Mouse (Mus musculus) adrenal gland, postnatal 4 days (tissue): ENCODE measurements at regions not wholly inside any gene's neighbourhood (a gene's known extent, or its start where the extent isn't known, plus 50 kb on each side); places are given as distances from the start of the nearest gene placed in this dataset.

Experiments
- DNase-seq, 2 experiments: peaks; one replicate each; pipeline ENCODE4 v3.0.0; 2021 to 2022; ENCODE audit warnings: low spot score in 2 of 2, mixed read lengths in 2 of 2

DNA sequence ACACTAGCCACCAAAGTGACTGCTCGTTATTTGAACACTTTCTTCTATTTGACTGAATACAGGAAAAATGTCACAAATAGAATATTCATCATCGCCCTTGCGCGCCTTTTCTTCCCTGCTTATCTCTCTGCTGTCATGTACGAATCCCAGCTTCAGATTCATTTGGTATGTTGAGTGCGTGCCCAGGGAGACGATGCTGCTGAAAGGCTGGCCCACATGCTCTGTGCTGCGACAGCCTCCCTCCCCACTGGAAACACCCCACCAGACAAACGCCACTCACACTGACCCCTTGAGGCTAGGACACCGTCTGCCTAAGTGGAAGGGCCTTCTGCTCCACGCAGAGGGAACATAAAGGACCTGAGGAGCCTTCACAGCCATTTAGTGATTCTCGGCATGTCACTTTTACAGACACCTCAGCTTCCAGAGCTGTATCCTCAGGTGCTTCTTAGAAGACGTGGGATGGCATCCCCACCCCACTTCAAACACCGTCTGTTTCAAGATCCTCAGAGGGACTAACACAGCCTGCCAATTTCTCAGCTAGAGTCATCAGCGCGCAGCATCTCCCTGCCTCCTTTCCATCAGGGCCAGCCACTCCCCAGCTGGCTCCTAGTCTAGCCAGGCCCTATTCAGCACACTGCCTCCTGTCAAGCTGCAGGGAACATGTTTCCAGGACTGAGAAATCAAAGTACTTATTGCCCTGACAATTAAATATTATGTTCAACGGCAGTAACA lies 396.6 kb downstream of the Bcor start:
- DNase-seq: no peak

DNA sequence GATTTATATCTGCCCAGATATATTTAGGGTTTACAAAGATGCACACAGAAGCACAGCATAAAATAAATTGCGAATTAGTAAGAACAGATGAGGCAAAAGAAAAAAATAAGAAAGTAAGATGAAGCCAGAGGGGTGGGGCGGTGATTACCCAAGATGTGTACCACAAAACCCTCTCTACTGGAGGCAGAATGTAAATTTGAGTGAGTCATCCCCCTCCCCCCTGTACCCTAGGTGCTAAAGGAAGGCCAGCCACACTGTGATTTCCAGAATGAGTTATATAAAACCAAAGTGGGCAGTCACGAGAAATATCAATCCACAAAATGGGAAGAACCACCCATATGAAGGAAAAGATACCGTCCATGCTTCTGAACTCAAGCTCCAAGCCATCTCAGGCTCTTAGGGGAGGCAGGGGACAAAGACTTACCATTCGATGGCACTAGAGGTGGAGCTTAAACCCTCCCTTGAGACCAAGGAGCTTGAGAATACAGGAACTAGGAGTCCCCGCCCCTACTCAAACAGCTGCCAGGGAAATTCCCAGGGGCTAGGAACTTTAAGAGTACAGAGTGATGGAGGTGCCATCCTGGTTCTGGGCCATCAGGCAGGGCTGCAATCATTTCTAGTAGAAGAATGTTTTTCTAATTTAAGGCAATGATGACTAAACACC lies 383.8 kb downstream of the Bcor start:
- DNase-seq: no peak

DNA sequence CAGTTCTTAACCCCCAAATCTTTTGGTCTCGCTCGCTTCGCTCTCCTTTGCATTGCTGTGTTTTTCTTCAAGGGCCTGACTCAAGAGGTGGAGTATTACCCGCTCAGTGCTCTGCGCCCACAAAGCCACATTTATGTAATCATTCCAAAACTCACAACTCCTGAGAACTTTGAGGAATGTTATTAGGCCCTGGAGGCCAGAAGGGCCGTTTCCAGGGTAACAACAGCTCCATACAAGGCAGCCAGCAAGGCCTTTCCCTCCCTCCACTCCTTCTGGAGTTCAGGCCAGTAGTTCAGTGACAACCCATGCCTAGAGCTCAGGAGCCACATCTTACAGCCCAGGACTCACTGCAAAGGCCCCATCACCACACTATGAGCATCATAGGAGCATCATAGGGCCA lies 365.1 kb downstream of the Bcor start:
- DNase-seq: no peak

GRCm38 (mm10) chrX:11797870-11798269 lies 362.3 kb downstream of the Bcor start:
- DNase-seq: no peak

DNA sequence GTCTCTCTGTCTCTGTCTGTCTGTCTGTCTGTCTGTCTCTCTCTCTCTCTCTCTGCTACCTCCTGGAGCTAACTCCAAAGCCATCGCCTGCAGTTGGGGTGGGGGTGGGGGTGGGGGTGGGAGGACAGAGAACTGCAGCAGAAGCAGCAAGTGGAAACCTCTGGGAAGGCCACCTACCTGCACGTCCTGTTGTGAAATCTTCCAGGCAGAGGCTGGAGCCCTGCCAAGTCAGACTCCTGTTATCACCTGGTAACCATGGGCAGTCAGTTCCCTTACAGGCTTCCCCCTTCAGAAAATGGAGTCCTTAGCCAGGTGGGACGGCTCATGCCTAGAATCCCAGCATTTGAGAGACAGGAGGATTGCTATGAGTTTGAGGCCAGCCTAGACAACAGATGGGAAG lies 361.8 kb downstream of the Bcor start:
- DNase-seq: no peak

DNA sequence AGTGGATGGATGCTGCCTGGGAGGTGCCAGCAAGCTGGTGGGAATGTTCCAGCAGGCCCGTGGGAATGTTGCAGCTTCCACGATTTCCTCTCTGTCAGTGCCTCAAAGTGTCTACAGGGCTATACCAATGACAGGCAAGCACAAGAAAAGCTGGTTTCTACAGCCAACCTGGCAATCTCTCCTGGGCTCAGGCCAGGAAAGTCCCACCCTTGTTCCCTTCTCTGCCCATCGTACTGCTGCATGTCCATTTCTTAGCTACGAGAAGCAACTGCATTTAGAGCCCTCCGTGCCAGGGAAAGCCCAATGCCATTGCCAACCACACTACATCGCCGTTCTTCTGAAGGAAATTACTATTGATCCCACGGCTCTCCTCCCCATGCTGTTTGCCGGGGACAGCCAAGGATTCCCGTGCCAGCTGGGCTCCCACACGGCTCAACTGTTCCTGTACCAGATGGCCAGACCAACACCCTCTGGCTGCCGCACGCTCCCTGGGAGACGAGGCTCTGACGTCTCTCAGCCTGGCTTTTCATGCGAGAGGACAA lies 359.7 kb downstream of the Bcor start:
- DNase-seq: no peak

GRCm38 (mm10) chrX:11801208-11801607 lies 358.9 kb downstream of the Bcor start:
- DNase-seq: no peak

DNA sequence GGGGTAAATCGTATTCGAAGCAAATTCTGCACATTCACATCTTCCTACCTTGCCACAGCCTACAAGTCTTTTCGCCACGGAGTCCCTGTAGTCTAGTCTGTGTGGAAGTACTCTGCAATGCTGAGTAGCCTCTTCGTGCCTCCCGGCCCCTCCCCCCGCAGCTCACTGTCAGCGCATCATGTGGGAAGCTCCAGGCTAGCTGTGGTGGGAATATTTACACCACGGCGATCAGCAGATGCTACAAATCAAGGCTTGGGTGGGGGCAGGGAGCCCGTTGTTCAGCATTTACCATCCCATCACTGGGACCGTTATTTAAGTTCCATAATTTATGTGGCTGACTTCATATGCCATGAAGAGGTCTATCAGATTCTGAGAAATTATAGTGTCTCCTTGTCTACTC lies 358.5 kb downstream of the Bcor start:
- DNase-seq: no peak

DNA sequence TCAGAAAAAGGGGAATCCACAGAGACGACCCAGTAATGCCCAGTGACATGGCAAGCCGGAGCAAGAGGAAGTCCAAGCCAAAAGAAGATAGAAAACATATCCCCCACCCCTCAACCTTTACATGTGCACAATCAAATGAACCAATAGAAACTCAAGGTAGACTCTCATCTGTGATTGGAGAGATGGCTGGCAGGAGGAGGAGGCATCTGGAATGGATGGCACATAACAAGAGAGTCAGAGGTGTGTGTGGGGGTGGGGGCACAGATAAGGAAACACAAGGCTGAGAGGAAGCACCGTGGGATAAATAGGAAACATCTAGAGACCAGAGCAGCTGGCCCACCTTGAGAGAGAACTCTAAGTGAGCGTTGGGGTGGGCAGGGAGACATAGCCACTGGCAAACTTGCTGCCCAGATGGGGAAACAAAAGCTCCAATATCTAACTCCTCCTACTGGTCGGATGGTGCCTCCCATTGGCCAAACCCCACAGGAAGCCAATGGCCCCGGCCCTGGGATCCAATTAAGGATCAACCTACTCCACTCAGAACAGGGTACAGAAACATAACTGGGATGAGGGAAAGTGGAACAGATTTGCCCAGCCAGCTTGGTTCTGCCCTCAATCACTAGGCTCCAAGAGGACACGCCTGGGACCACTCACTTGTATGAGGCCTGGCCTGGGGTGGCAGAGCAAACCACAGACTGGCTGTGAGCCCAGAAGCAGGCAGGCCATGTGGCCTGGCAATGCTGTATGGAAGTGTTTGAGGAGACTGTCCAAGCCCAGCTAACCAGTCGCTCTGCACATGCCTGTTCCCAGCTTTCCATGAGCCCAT lies 357.9 kb downstream of the Bcor start:
- no peak for DNase-seq

GRCm38 (mm10) chrX:11803239-11803638 lies 356.9 kb downstream of the Bcor start:
- DNase-seq: no peak

GRCm38 (mm10) chrX:11806896-11807252 lies 353.3 kb downstream of the Bcor start:
- DNase-seq: no peak

DNA sequence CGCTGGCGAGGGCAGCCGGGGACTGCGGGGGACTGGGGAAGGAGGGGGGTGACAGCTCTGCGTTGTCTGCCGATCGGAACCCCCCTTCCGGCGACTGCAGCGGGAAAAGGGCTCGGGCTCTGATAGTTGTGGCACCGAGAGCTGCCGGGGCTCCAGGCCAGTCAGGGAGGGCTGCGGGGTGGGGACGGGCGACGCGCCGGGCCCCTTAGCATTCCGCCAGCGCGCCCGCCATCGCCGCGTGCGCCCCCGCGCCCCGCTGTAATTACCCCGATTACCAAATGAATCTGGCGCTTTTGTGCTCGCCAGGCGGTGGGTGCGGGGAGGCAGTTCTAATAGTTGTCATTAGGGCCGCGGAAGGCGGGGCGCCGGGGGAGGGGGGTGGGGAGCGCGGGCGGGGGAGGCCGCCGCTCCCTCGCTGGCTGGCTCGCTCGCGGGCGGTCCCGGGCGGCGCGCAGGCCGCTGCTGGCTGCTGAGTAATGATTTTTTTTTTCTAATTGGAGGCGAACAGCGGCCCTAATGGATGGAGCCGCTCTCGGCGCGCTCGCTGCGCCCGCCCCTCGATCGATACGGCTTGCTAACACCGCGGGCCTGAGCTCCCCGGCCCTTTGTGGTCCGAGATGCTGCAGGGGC lies 352.8 kb downstream of the Bcor start:
- no peak for DNase-seq

- DNase-seq: no peak
Observed at GRCm38 (mm10) chrX:11807883-11808262, 352.3 kb downstream of the Bcor start.

GRCm38 (mm10) chrX:11808911-11809310 lies 351.2 kb downstream of the Bcor start:
- no peak for DNase-seq

DNA sequence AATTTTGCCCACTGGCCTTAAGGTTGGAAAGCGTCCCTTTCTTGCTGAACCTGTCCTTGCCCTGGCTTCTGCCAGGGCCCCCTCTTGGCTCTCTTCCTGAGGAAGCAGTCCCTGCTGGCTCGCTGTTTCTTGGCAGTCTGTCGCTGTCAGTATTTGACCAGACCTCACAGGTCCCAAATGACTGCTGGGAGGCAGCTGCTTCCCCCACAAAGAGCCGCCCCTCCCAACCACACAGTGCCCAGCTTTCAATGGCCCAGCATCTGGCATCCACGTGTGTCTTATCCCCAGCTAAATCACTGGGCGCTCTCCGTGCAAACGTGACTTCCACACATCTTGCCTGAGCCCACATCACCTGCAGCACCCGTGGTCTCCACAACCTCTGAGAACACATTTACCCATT lies 345.3 kb downstream of the Bcor start:
- no peak for DNase-seq

- DNase-seq: no peak
Observed at GRCm38 (mm10) chrX:11815864-11816263, 344.3 kb downstream of the Bcor start.

DNA sequence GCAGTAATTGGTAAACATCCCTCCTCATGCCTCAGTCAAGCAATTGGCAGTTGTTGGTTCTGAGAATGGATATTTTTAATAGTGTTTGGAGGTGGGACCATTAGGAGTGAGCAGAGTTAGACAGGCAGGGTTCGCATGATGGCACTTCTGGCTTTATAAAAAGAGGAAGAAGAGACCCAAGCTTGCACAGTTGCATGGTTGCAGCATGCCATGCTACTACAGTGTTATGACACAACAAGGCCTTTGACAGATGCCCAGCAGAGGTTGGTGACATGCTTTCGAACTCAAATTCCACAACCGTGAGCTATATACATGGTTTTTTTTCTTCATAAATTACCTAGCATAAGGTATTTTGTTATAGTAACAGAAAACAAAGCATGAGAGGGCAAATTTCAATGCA lies 341.5 kb downstream of the Bcor start:
- DNase-seq: no peak

GRCm38 (mm10) chrX:11821165-11821564 lies 339.0 kb downstream of the Bcor start:
- DNase-seq: no peak

GRCm38 (mm10) chrX:11821880-11822768 lies 338.0 kb downstream of the Bcor start:
- DNase-seq: no peak

GRCm38 (mm10) chrX:11825948-11826347 lies 334.2 kb downstream of the Bcor start:
- DNase-seq: no peak
